Mouse (Mus musculus) lung, postnatal 0 days (tissue): ENCODE data around the gene Frs2. TPM values are rescaled to one million over a fixed set of nuclear protein-coding genes. Genes with fewer than 3 reads are reported as not detected.
A peak's percentile ranks its signal among the peaks of the same experiment; 100 is the strongest.

Experiments
- ATAC-seq: fragments of 200-750 bp; cut with Nextera tagmentation; 2 replicates; pipeline ENCODE4 v1.8.0; 2017; ENCODE audit warnings: moderate library complexity
- DNase-seq: peaks from one replicate; pipeline ENCODE4 v3.0.0-alpha.2; 2016; ENCODE audit warnings: low spot score
- H3K27ac ChIP-seq: fragments of 300-500 bp; sonication (generic); 2 replicates; pipeline ENCODE4 v1.5.1; 2014; ENCODE audit warnings: antibody characterized with exemption, mild to moderate bottlenecking, low read length, mixed read lengths
- H3K27me3 ChIP-seq: fragments of 300-500 bp; sonication (generic); replicated peaks from 2 replicates; pipeline ENCODE4 v1.6.1; 2014; ENCODE audit warnings: low read length, mixed read lengths; ENCODE audit not compliant: insufficient read depth
- H3K36me3 ChIP-seq: fragments of 300-500 bp; sonication (generic); 2 replicates; pipeline ENCODE4 v1.6.1; 2014; ENCODE audit warnings: low read length, mixed read lengths; ENCODE audit not compliant: insufficient read depth
- H3K4me1 ChIP-seq: fragments of 300-500 bp; sonication (generic); 2 replicates; pipeline ENCODE4 v1.6.1; 2014; ENCODE audit warnings: antibody characterized with exemption, low read depth, low read length, mixed read lengths; ENCODE audit not compliant: insufficient read depth
- H3K4me2 ChIP-seq: fragments of 300-500 bp; sonication (generic); replicated peaks from 2 replicates; pipeline ENCODE4 v1.6.1; 2014; ENCODE audit warnings: low read depth, mild to moderate bottlenecking, low read length, moderate library complexity, mixed read lengths
- H3K4me3 ChIP-seq: fragments of 300-500 bp; sonication (generic); 2 replicates; pipeline ENCODE4 v1.5.1; 2014; ENCODE audit warnings: low read depth, low read length
- H3K9ac ChIP-seq: fragments of 300-500 bp; sonication (generic); replicated peaks from 2 replicates; pipeline ENCODE4 v1.6.1; 2014; ENCODE audit warnings: low read depth, mild to moderate bottlenecking
- H3K9me3 ChIP-seq: fragments of 300-500 bp; sonication (generic); 2 replicates; pipeline ENCODE4 v1.6.1; 2016; ENCODE audit warnings: low read length, mixed read lengths
- CTCF ChIP-seq: IDR thresholded peaks from 2 replicates; pipeline ENCODE4 v1.5.1; 2016; ENCODE audit warnings: antibody characterized with exemption, mild to moderate bottlenecking
- EP300 ChIP-seq: IDR thresholded peaks from 2 replicates; pipeline ENCODE4 v1.6.1; 2016; ENCODE audit warnings: antibody characterized with exemption, mild to moderate bottlenecking, control low read depth
- WGBS: fragments of 180-500 bp; shearing (Covaris S2); extraction: QIAGEN DNeasy Blood & Tissue Kit; methylation state at CpG from one replicate; pipeline ENCODE4 v1.1.7; 2014; 5-methylcytosine and 5-hydroxymethylcytosine counted together
- polyA plus RNA-seq: library from polyadenylated mRNA; unstranded; fragments of >200 nt; fragmentation: Nextera tagmentation; extraction: Ambion mirVana; gene quantifications from 2 replicates; pipeline ENCODE4 v1.2.1, GENCODE M21; 2015

Gene Frs2
- polyA plus RNA-seq, 1 experiment from 2014 or later, result 18.8 TPM

DNA sequence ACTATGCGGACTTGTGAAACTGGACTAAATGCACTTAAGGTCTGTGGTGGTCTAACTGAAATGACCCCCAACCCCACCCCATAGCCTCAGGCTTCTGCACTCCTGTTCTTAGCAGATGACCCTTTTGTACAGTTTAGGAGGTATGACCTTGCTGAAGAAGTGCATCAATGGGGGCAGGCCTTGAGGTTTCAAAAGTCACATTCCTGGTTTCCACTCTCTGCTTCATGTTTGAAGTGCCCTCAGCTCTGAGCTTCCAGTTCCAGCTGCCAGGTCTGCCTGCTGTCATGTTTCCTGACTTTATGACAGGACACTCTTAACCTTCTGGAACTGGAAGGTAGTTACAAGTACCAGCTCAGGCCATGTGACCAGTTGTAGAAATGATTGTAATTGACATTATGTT lies 21.6 kb downstream of the Frs2 start:
- WGBS, result 96% methylated on average over 1 of the region's 1 CpGs
- no peak overlapping the region for H3K4me3 ChIP-seq
- no peak overlapping the region for H3K27ac ChIP-seq
- DNase-seq (peak; percentile 31), ATAC-seq (peak; percentile 52)
- H3K4me2 ChIP-seq, result no peak overlapping the region
- TF ChIP-seq EP300 (no peak), CTCF (no peak)
- 0 out of 2 replicates have a peak, but pooled peaks cover 7% of the 10 kb centered on the region for H3K4me1 ChIP-seq
- H3K9me3 ChIP-seq, result no peaks in the 10 kb centered on the region
- H3K9ac ChIP-seq, result no peak overlapping the region
- no peaks in the 10 kb centered on the region for H3K36me3 ChIP-seq
- no peaks in the 10 kb centered on the region for H3K27me3 ChIP-seq

DNA sequence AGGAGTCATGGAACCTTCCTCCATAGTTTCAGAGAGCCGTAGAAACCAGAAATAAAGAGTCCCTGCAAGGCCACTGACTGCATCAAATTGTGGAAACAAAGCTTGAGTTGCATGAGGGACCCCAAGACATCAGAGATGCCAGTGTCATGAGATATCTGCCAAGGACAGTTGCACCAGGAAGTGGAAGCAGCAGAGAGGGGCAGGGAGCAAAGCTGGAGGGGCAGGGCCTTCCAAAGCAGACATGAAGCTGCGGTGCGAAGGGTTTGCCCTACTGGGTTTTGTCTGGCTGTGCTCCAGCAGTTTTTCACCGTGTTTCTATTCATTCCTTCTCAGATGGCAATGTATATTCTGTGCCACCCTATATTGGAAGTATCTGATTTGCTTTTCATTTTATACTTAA lies 22.1 kb downstream of the Frs2 start:
- Histone ChIP-seq H3K27me3 (no peaks in the 10 kb centered on the region), H3K4me2 (no peak overlapping the region), H3K36me3 (no peaks in the 10 kb centered on the region), H3K4me1 (0 out of 2 replicates have a peak, but pooled peaks cover 7% of the 10 kb centered on the region), H3K9me3 (no peaks in the 10 kb centered on the region), H3K4me3 (no peak overlapping the region), H3K27ac (no peak overlapping the region), H3K9ac (no peak overlapping the region)
- ATAC-seq (no peak), DNase-seq (no peak)
- 66% methylated on average over 4 of the region's 4 CpGs for WGBS
- no peak for TF ChIP-seq CTCF
- TF ChIP-seq EP300, result no peak

DNA sequence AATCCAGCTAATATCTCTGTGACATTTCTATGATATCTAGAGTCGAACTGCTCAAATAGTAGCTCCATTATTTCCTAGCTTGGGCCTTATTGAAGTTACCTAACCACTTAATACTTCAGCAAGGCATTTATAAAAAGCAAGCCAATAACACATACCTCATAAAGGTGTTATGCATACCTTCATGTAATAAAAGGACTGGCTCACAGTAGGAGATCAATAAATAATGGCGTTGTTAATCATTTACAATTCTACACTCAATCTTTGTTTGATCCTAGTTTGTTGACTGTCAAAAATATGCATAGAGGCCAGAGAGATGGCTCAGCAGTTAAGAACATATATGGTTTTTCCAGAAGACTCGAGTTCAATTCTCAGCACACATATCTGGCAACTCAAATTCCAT lies 26.9 kb downstream of the Frs2 start:
- no peak overlapping the region for H3K4me3 ChIP-seq
- 77% methylated on average over 3 of the region's 3 CpGs for WGBS
- ATAC-seq (no peak), DNase-seq (no peak)
- TF ChIP-seq EP300, result no peak
- TF ChIP-seq CTCF, result no peak
- peaks cover 4% of the 10 kb centered on the region for H3K4me1 ChIP-seq
- no peaks in the 10 kb centered on the region for H3K36me3 ChIP-seq
- no peak overlapping the region for H3K27ac ChIP-seq
- no peaks in the 10 kb centered on the region for H3K27me3 ChIP-seq
- no peak overlapping the region for H3K4me2 ChIP-seq
- H3K9ac ChIP-seq, result no peak overlapping the region
- H3K9me3 ChIP-seq, result no peaks in the 10 kb centered on the region

DNA sequence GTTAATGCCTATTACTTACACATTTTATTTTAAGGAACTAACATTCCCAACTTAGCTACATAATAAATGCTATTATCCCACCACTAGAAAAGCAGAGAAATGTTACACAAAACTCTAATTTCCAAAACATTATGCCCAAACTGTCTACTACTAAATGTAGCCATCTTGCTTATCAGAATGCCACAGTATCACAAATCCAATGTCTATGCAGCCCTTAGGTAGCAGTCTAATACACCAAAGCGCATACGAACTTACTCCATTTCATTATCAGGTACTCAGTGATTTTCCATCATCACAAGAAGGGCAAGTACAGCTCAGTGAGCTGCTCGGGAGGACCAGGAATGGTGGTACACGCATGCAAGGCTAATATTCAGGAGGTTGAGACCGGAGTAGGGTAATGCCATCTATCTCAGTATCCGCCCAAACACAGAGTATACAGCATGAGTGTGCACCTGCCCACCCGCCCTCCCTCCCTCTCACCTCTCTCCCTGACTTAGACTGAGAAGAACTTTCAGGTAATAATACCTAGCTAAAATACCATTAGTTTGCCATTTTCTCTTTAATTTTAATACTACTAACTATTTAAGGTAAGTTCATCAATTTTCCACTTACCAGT lies 28.2 kb downstream of the Frs2 start:
- H3K9me3 ChIP-seq, result no peaks in the 10 kb centered on the region
- TF ChIP-seq CTCF, result no peak
- TF ChIP-seq EP300, result no peak
- H3K36me3 ChIP-seq, result no peaks in the 10 kb centered on the region
- H3K9ac ChIP-seq, result no peak overlapping the region
- ATAC-seq (no peak), DNase-seq (no peak)
- 90% methylated on average over 7 of the region's 7 CpGs for WGBS
- H3K4me2 ChIP-seq, result no peak overlapping the region
- no peak overlapping the region for H3K27ac ChIP-seq
- H3K4me3 ChIP-seq, result no peak overlapping the region
- H3K27me3 ChIP-seq, result no peaks in the 10 kb centered on the region
- no peaks in the 10 kb centered on the region; the same call in none of the 2 replicates for H3K4me1 ChIP-seq

DNA sequence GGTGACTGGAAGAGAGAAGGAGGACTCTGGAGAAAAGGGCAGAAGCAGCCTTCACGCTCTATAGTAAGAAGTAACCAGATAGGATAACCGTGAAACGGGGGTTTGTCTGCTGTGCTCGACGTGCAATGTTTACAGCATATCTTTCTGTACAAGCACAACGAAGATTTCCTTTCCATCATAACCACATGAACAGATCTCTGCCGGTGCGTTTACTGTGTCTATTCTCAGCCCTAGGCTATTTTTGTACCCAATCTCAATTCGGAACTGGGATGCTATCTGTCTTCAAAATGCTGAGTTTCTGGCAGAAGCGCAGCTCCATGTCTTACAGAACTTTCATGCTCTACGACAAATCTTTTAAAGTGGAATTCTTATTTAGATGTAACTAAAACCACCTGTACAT lies 28.8 kb downstream of the Frs2 start:
- Histone ChIP-seq H3K36me3 (no peaks in the 10 kb centered on the region), H3K4me2 (no peak overlapping the region), H3K27me3 (no peaks in the 10 kb centered on the region), H3K4me1 (no peaks in the 10 kb centered on the region; the same call in none of the 2 replicates), H3K4me3 (no peak overlapping the region), H3K9ac (no peak overlapping the region), H3K27ac (no peak overlapping the region), H3K9me3 (no peaks in the 10 kb centered on the region)
- ATAC-seq (no peak), DNase-seq (no peak)
- TF ChIP-seq CTCF (no peak), EP300 (no peak)
- 52% methylated on average over 11 of the region's 11 CpGs for WGBS

DNA sequence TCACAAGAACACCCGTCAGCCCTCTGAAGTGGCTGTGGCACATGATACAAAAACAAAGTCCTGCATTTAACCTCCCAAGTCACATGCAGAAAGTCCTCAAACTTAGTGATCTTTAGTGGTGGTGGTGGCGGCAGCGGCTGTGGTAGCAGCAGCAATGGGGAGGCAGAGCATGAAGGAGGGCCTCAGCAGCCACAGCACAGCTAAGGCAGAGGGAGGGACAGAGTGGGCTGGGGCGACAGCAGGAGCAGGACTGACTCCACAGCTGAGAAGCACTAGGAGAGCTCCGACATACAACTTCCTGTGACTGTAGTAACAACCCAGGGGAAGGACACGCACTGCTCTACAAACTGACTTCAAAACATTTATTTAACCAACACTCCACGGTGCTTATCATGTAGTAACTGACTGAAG lies 29.9 kb downstream of the Frs2 start:
- Histone ChIP-seq H3K9ac (no peak overlapping the region), H3K27me3 (no peaks in the 10 kb centered on the region), H3K4me2 (0 out of 2 replicates have a peak overlapping the region, but pooled peaks have one; percentile 17), H3K27ac (peak overlapping the region; percentile 51; the same call in 1 of the 2 replicates), H3K36me3 (no peaks in the 10 kb centered on the region), H3K4me3 (no peak overlapping the region), H3K9me3 (no peaks in the 10 kb centered on the region), H3K4me1 (no peaks in the 10 kb centered on the region; the same call in none of the 2 replicates)
- peak; percentile 80 for ATAC-seq
- 0 out of 2 replicates have a peak, but pooled peaks have one; percentile 12 for TF ChIP-seq EP300
- no peak for TF ChIP-seq CTCF
- 28% methylated on average over 7 of the region's 7 CpGs for WGBS
- DNase-seq, result peak; percentile 59
